Mouse (Mus musculus) small intestine, adult 2 months (tissue): Measurements from ENCODE around the gene Zfp384. TPM values are rescaled to one million over a fixed set of nuclear protein-coding genes. Genes with fewer than 3 reads are reported as not detected.

Experiments
- H3K27ac ChIP-seq: fragments of 200-500 bp; 2 replicates; pipeline ENCODE4 v1.5.1; 2012; ENCODE audit warnings: low read depth, low read length, control low read depth, inconsistent platforms; ENCODE audit not compliant: insufficient read depth
- H3K27me3 ChIP-seq: fragments of 200-500 bp; 2 replicates; pipeline ENCODE4 v1.6.1; 2012; ENCODE audit warnings: mild to moderate bottlenecking, moderate library complexity, low read length, inconsistent platforms; ENCODE audit not compliant: control insufficient read depth, insufficient read depth
- H3K36me3 ChIP-seq: fragments of 200-500 bp; 2 replicates; pipeline ENCODE4 v1.6.1; 2012; ENCODE audit warnings: mild to moderate bottlenecking, low read length, control low read depth, inconsistent platforms; ENCODE audit not compliant: control insufficient read depth, insufficient read depth
- H3K4me1 ChIP-seq: fragments of 200-500 bp; 2 replicates; pipeline ENCODE4 v1.6.1; 2012; ENCODE audit warnings: low read length, inconsistent platforms, mixed read lengths; ENCODE audit not compliant: control insufficient read depth, insufficient read depth, insufficient read length
- H3K4me3 ChIP-seq: fragments of 200-500 bp; 2 replicates; pipeline ENCODE4 v1.5.1; 2012; ENCODE audit warnings: low read depth, mild to moderate bottlenecking, control low read depth, inconsistent platforms, low read length, moderate library complexity
- CTCF ChIP-seq: fragments of 200-500 bp; IDR thresholded peaks from 2 replicates; pipeline ENCODE4 v1.5.1; 2012; ENCODE audit warnings: low read depth, mild to moderate bottlenecking, control low read depth, inconsistent platforms, low read length, moderate library complexity, mixed read lengths; ENCODE audit not compliant: insufficient replicate concordance, insufficient read length; ENCODE audit errors: extremely low read depth
- POLR2A ChIP-seq: fragments of 200-500 bp; IDR thresholded peaks from 2 replicates; pipeline ENCODE4 v1.6.1; 2012; ENCODE audit warnings: low read depth, mild to moderate bottlenecking, control low read depth, inconsistent platforms, low read length, moderate library complexity
- WGBS: fragments of 180-500 bp; shearing (Covaris S2); methylation state at CpG from one replicate; pipeline ENCODE4 v1.1.7; 2018; 5-methylcytosine and 5-hydroxymethylcytosine counted together
- polyA plus RNA-seq: library from polyadenylated mRNA; depleted of rRNA; stranded (reverse); fragments of >200 nt; gene quantifications from 2 replicates; pipeline ENCODE4 v1.2.3, GENCODE M21; 2012; rRNA removed

The Zfp384 gene
- polyA plus RNA-seq, 1 experiment: 57.0 TPM

DNA sequence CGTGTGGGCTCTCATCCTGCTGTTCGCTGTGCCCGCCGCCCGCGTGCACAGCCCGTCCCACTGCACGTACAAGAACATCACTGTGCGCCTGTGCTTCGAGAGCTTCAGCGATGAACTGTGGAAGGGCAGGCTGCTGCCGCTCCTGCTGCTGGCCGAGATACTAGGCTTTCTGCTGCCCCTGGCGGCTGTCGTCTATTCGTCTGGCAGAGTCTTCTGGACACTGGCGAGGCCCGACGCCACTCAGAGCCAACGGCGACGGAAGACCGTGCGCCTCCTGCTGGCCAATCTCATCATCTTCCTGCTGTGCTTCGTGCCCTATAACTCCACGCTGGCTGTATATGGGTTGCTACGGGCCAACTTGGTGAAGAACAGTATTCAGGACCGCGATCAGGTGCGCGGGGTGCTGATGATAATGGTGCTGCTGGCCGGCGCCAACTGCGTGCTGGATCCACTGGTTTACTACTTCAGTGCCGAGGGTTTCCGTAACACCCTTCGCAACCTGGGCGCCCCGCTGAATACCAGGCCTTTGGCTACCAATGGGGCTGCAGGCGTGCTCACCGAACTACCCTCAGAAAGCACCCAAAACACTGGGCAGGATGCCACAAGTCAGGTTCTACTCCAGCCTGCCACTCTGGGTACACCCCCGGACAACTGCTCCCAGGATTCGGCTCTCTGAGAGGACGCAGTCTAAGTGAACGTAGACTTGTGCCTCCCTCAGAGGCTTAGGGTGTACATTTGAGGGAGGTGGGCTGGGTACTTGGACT, 73.0 kb downstream of the Zfp384 start:
- Histone ChIP-seq H3K4me3 (peak overlapping the region; percentile 28), H3K27ac (no peak overlapping the region), H3K27me3 (no peaks in the 10 kb centered on the region), H3K4me1 (peaks cover 15% of the 10 kb centered on the region), H3K36me3 (peaks cover 24% of the 10 kb centered on the region)
- TF ChIP-seq CTCF: peak; percentile 81
- no peak for TF ChIP-seq POLR2A
- WGBS: 50% methylated on average over 45 of the region's 45 CpGs

DNA sequence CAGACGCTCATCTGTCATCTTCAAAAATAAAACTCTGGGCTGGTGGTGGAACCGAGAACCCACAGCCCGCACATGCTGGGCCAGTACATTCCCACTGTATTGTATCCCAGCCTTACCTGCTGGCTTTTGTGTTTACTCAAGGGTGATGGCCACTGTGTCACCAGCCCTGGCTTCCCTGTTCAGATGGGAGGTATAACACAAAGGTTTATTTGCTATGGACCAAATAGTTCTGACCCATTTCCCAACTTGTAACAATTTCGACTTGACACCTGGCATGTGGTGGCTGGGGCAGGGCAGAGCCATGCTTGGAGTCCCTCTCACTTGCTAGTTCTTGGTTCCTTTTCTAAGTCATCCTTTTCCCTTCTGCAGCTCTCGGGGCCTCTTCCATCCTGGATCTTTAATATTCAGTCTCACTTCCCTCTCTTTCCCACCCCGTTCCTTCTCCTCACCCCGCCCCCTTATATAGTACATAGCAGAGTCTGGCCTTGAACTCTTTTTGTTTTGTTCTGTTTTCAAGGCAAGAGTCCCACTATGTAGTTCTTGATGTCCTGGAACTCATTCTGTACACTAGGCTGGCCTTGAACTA, 73.9 kb downstream of the Zfp384 start:
- H3K4me1 ChIP-seq: peaks cover 21% of the 10 kb centered on the region
- WGBS: 77% methylated on average over 7 of the region's 7 CpGs
- H3K27ac ChIP-seq: no peak overlapping the region
- no peaks in the 10 kb centered on the region for H3K27me3 ChIP-seq
- H3K36me3 ChIP-seq: peaks cover 24% of the 10 kb centered on the region
- no peak for TF ChIP-seq POLR2A
- no peak for TF ChIP-seq CTCF
- no peak overlapping the region for H3K4me3 ChIP-seq

DNA sequence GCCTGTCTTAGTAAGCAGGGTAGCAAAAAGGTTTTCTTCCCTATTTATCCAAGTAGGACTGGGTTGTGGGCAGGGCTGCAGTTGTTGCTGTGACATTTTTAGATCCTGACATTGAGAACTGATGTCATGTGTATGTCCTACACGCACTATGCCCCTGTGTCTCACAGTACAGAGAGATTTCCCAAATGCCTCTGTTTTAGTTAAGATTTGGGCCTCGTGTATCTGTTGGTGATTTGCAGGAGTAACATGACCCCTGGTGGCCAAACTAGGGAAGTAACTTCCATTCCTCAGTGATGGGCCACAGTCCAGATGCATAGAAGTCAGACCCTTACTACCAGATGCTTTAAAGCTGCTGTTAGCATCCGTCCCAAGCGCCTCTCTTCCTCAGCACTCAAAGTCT, 75.5 kb downstream of the Zfp384 start:
- Histone ChIP-seq H3K36me3 (peaks cover 21% of the 10 kb centered on the region), H3K27ac (no peak overlapping the region), H3K4me1 (peaks cover 29% of the 10 kb centered on the region), H3K4me3 (no peak overlapping the region), H3K27me3 (no peaks in the 10 kb centered on the region)
- WGBS: 30% methylated on average over 4 of the region's 4 CpGs
- TF ChIP-seq CTCF: peak; percentile 47; the same call in 1 of the 2 replicates
- TF ChIP-seq POLR2A: no peak

Other genes starting within 250 kb of the Zfp384 start
- gene Eno2, start 239.5 kb upstream of the Zfp384 start, polyA plus RNA-seq: 1.3 and 1.7 TPM in 2 replicates
- 0.14 and 0.41 TPM in 2 replicates for gene Lrrc23, start 229.4 kb upstream of the Zfp384 start, polyA plus RNA-seq
- gene Spsb2, start 200.5 kb upstream of the Zfp384 start, polyA plus RNA-seq: 16.6 and 38.8 TPM in 2 replicates
- 420 and 801 TPM in 2 replicates for gene Tpi1, start 194.8 kb upstream of the Zfp384 start, polyA plus RNA-seq
- gene Usp5, start 179.7 kb upstream of the Zfp384 start, polyA plus RNA-seq: 26.7 and 53.0 TPM in 2 replicates
- 32.2 and 52.9 TPM in 2 replicates for gene Cdca3, start 179.6 kb upstream of the Zfp384 start, polyA plus RNA-seq
- 0.05 and 0.19 TPM in 2 replicates for gene Gnb3, start 168.9 kb upstream of the Zfp384 start, polyA plus RNA-seq
- 8.1 and 8.7 TPM in 2 replicates for gene P3h3, start 151.4 kb upstream of the Zfp384 start, polyA plus RNA-seq
- 1.2 and 1.7 TPM in 2 replicates for gene Gpr162, start 145.2 kb upstream of the Zfp384 start, polyA plus RNA-seq
- 3.7 and 5.8 TPM in 2 replicates for gene Cd4, start 120.9 kb upstream of the Zfp384 start, polyA plus RNA-seq
- 4.5 and 7.0 TPM in 2 replicates for gene Lag3, start 97.4 kb upstream of the Zfp384 start, polyA plus RNA-seq
- gene Ptms, start 89.0 kb upstream of the Zfp384 start, polyA plus RNA-seq: 683 and 1,784 TPM in 2 replicates
- gene Mlf2, start 77.8 kb upstream of the Zfp384 start, polyA plus RNA-seq: 212 and 412 TPM in 2 replicates
- gene Cops7a, start 43.6 kb upstream of the Zfp384 start, polyA plus RNA-seq: 82.6 and 131 TPM in 2 replicates
- 2.8 and 5.0 TPM in 2 replicates for gene Pianp, start 12.5 kb upstream of the Zfp384 start, polyA plus RNA-seq
- 14.2 and 32.7 TPM in 2 replicates for gene Ing4, start 30.6 kb downstream of the Zfp384 start, polyA plus RNA-seq
- gene Acrbp, start 40.5 kb downstream of the Zfp384 start, polyA plus RNA-seq: 7.5 and 18.2 TPM in 2 replicates
- 133 and 223 TPM in 2 replicates for gene Lpar5, start 58.8 kb downstream of the Zfp384 start, polyA plus RNA-seq
- 39.9 and 64.3 TPM in 2 replicates for gene Chd4, start 86.8 kb downstream of the Zfp384 start, polyA plus RNA-seq
- 6.5 and 7.8 TPM in 2 replicates for gene Nop2, start 122.8 kb downstream of the Zfp384 start, polyA plus RNA-seq
- 7.0 and 13.0 TPM in 2 replicates for gene Iffo1, start 136.1 kb downstream of the Zfp384 start, polyA plus RNA-seq
- 2,785 and 3,321 TPM in 2 replicates for gene Gapdh, start 157.3 kb downstream of the Zfp384 start, polyA plus RNA-seq
- 24.3 and 53.4 TPM in 2 replicates for gene Ncapd2, start 182.6 kb downstream of the Zfp384 start, polyA plus RNA-seq
- 41.6 and 62.7 TPM in 2 replicates for gene Mrpl51, start 182.7 kb downstream of the Zfp384 start, polyA plus RNA-seq
- 5.0 and 7.7 TPM in 2 replicates for gene Vamp1, start 206.4 kb downstream of the Zfp384 start, polyA plus RNA-seq
- 25.3 and 45.1 TPM in 2 replicates for gene Tapbpl, start 222.7 kb downstream of the Zfp384 start, polyA plus RNA-seq
- gene Cd27, start 227.9 kb downstream of the Zfp384 start, polyA plus RNA-seq: 3.5 and 7.9 TPM in 2 replicates